Mouse (Mus musculus) megakaryocyte, embryonic 14.5 days (primary cell): ENCODE data around the gene Synj2.

Experiments used
- FLI1 ChIP-seq: IDR thresholded peaks from 2 replicates; pipeline ENCODE4 v1.6.1; 2012; ENCODE audit warnings: low read length, inconsistent platforms, mixed read lengths
- GATA1 ChIP-seq: IDR thresholded peaks from 3 replicates; pipeline ENCODE4 v1.6.1; 2012; ENCODE audit warnings: mixed read lengths, low read length, inconsistent platforms, borderline replicate concordance

GRCm38 (mm10) chr17:5958229-5958628 is 17.1 kb downstream of the Synj2 start:
- TF ChIP-seq GATA1 (no peak), FLI1 (no peak)
